Mouse (Mus musculus): ENCODE data around the gene Malrd1. TPM values are rescaled to one million over a fixed set of nuclear protein-coding genes. Genes with fewer than 3 reads are reported as not detected.

The Malrd1 gene
- total and polyA plus RNA-seq, 3 experiments = not detected

DNA sequence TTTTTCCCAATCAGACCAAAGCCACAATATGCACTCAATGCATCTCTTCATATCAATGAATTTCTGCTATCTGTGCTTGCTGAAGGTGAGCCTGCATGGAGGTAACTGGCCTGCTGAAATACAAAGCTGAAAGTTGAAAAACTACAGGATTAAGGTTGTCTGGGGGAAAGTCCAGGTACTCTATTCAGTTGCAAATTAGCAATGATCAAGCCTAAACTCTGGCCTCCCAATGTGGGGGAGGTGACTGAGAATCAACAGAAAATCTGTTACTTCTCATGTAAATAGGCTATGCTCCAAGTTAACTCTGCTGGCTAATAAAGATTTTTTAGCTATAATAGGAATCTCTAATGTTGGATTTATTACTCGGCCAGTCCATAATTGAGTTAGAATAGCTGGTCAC, 399.8 kb downstream of the Malrd1 start:
- DNase-seq (ENCODE audit: low read depth, low spot score) = no peak
- Histone ChIP-seq H3K4me1 (ENCODE audit: control insufficient read depth in 1 of 2, insufficient read depth in 2 of 2, low read length in 2 of 2) (no peaks in the 10 kb centered on the region), H3K27ac (ENCODE audit: control insufficient read depth, low read depth, low read length) (no peak overlapping the region), H3K27me3 (ENCODE audit: control insufficient read depth in 1 of 2, insufficient read depth in 2 of 2, low read length in 2 of 2) (no peaks in the 10 kb centered on the region), H3K79me2 (ENCODE audit: control insufficient read depth, insufficient read depth, low read length, poor library complexity) (no peaks in the 10 kb centered on the region), H3K9me3 (replicated peaks; ENCODE audit: insufficient read depth, low read length) (no peaks in the 10 kb centered on the region), H3K9ac (ENCODE audit: control insufficient read depth, low read depth, low read length, poor library complexity, severe bottlenecking) (no peak overlapping the region), H3K36me3 (ENCODE audit: control insufficient read depth in 1 of 2, insufficient read depth in 2 of 2, low read length in 2 of 2) (no peaks in the 10 kb centered on the region), H3K4me3 (ENCODE audit: control insufficient read depth in 1 of 2, insufficient read depth in 1 of 2, low read depth in 2 of 2, low read length in 2 of 2) (no peak overlapping the region)
- TF ChIP-seq CHD1 (IDR thresholded peaks at IDR 0.05; ENCODE audit: low read depth, low read length) (no peak), POLR2AphosphoS5 (IDR thresholded peaks at IDR 0.05; ENCODE audit: borderline replicate concordance, low read depth, low read length) (no peak), CHD2 (IDR thresholded peaks at IDR 0.05; ENCODE audit: low read length) (no peak), MYB (IDR thresholded peaks at IDR 0.05; ENCODE audit: low read depth, low read length) (no peak)

DNA sequence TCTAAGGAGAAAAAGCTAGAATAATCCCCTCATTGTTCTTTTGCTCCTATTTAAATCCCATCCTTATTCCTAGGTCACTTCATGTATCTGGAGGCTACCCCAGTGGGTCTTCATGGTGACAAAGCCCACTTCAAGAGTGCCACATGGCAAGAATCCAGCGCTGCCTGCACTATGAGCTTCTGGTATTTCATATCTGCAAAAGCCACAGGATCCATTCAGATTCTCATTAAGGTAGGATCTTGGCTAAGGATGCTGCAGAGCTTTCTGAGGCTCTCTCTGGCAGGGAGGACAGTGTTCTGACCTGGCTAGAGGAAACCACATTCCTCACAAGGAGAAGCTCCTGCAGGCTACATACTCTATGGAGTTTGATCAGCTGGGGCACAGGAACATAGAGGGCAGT, 405.2 kb downstream of the Malrd1 start:
- DNase-seq (ENCODE audit: low read depth, low spot score) = no peak
- Histone ChIP-seq H3K27ac (ENCODE audit: control insufficient read depth, low read depth, low read length) (no peak overlapping the region), H3K27me3 (ENCODE audit: control insufficient read depth in 1 of 2, insufficient read depth in 2 of 2, low read length in 2 of 2) (no peaks in the 10 kb centered on the region), H3K4me3 (ENCODE audit: control insufficient read depth in 1 of 2, insufficient read depth in 1 of 2, low read depth in 2 of 2, low read length in 2 of 2) (no peak overlapping the region), H3K36me3 (ENCODE audit: control insufficient read depth in 1 of 2, insufficient read depth in 2 of 2, low read length in 2 of 2) (no peaks in the 10 kb centered on the region), H3K4me1 (ENCODE audit: control insufficient read depth in 1 of 2, insufficient read depth in 2 of 2, low read length in 2 of 2) (no peaks in the 10 kb centered on the region), H3K79me2 (ENCODE audit: control insufficient read depth, insufficient read depth, low read length, poor library complexity) (no peaks in the 10 kb centered on the region), H3K9ac (ENCODE audit: control insufficient read depth, low read depth, low read length, poor library complexity, severe bottlenecking) (no peak overlapping the region), H3K9me3 (replicated peaks; ENCODE audit: insufficient read depth, low read length) (no peaks in the 10 kb centered on the region)
- no peak for TF ChIP-seq RCOR1 (IDR thresholded peaks at IDR 0.05; ENCODE audit: low read depth, low read length)
- no peak for TF ChIP-seq CHD1 (IDR thresholded peaks at IDR 0.05; ENCODE audit: low read depth, low read length)
- TF ChIP-seq MYC (IDR thresholded peaks at IDR 0.05; ENCODE audit: low read depth, low read length) = no peak
- no peak for TF ChIP-seq ZC3H11A (IDR thresholded peaks at IDR 0.05; ENCODE audit: low read depth, low read length)
- TF ChIP-seq NELFE (IDR thresholded peaks at IDR 0.05; ENCODE audit: low read depth, low read length) = no peak
- no peak for TF ChIP-seq ZNF384 (IDR thresholded peaks at IDR 0.05; ENCODE audit: low read depth, low read length)
- no peak for TF ChIP-seq E2F4 (IDR thresholded peaks at IDR 0.05; ENCODE audit: borderline replicate concordance, low read depth, low read length)
- no peak for TF ChIP-seq EP300 (IDR thresholded peaks at IDR 0.05; ENCODE audit: low read depth in 1 of 2, low read length in 2 of 2)
- TF ChIP-seq MAX (IDR thresholded peaks at IDR 0.05; ENCODE audit: low read length) = no peak
- no peak for TF ChIP-seq TCF12 (IDR thresholded peaks at IDR 0.05; ENCODE audit: low read depth, low read length)
- TF ChIP-seq ETS1 (IDR thresholded peaks at IDR 0.05; ENCODE audit: low read depth, low read length) = no peak
- TF ChIP-seq SIN3A (IDR thresholded peaks at IDR 0.05; ENCODE audit: low read length) = no peak

- TF ChIP-seq UBTF (IDR thresholded peaks at IDR 0.05; ENCODE audit: borderline replicate concordance, insufficient read depth, low read depth, low read length) (no peak), NRF1 (IDR thresholded peaks at IDR 0.05; ENCODE audit: insufficient read depth, low read depth, low read length, poor library complexity, severe bottlenecking) (no peak)
- H3K36me3 ChIP-seq (ENCODE audit: control insufficient read depth in 1 of 2, insufficient read depth in 2 of 2, low read length in 2 of 2) = no peaks in the 10 kb centered on the region
- no peaks in the 10 kb centered on the region for H3K79me2 ChIP-seq (ENCODE audit: control insufficient read depth, insufficient read depth, low read length, poor library complexity)
- DNase-seq (ENCODE audit: low read depth, low spot score) = no peak
- no peak overlapping the region for H3K4me3 ChIP-seq (ENCODE audit: control insufficient read depth in 1 of 2, insufficient read depth in 1 of 2, low read depth in 2 of 2, low read length in 2 of 2)
- H3K9me3 ChIP-seq (replicated peaks; ENCODE audit: insufficient read depth, low read length) = no peaks in the 10 kb centered on the region
- no peaks in the 10 kb centered on the region for H3K27me3 ChIP-seq (ENCODE audit: control insufficient read depth in 1 of 2, insufficient read depth in 2 of 2, low read length in 2 of 2)
- no peak overlapping the region for H3K27ac ChIP-seq (ENCODE audit: control insufficient read depth, low read depth, low read length)
- no peaks in the 10 kb centered on the region for H3K4me1 ChIP-seq (ENCODE audit: control insufficient read depth in 1 of 2, insufficient read depth in 2 of 2, low read length in 2 of 2)
- no peak overlapping the region for H3K9ac ChIP-seq (ENCODE audit: control insufficient read depth, low read depth, low read length, poor library complexity, severe bottlenecking)
These were observed 405.6 kb downstream of the Malrd1 start for GRCm38 (mm10) chr2:15931924-15932323.
